Mouse (Mus musculus): ENCODE measurements around the gene Tgfb2.

DNA sequence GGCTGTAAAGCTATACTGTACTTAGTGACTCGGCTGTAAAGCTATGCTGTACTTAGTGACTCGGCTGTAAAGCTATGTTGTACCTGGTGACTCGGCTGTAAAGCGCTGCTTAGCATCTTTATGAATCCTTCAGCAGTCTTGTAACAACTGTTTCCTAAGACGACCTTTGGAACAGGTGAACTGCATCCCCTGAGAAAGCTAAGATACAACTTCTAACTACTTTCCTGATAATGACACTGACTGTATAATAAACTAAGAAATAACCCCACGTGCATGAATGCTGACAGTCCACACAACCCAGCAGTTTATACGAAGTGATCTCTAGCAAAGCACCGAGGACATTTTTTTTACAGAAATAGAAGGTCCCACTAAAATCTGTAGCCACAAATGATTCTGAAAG is 27.3 kb upstream of the Tgfb2 start:
- no peak for TF ChIP-seq CTCF (conservative IDR thresholded peaks at IDR 0.05; ENCODE audit: insufficient read depth, insufficient read length, low read depth, low read length)
- no peak for TF ChIP-seq POLR2A (IDR thresholded peaks at IDR 0.05; ENCODE audit: low read depth, low read length)

Data from kidney, adult 2 months (tissue).